In genomic region chr1:162608127-162608526, GRCm38 (mm10) we compare ENCODE assay signal across 24 mouse cellular contexts. TPM values are rescaled to one million over a fixed set of nuclear protein-coding genes. Genes with fewer than 3 reads are reported as not detected.
"Had no signal": no experiment of that assay in that cellular context is flagged by ENCODE, and none has a peak within 500 bp of the region (broad histone marks: within the 10 kb centered on the region; RNA-seq: fewer than 3 reads in every experiment).

No protein-coding gene starts in this region.

- H3K36me3 ChIP-seq: limb, embryonic 15.5 days; neural tube, embryonic 13.5 days had no signal

- H3K9me3 ChIP-seq: limb, embryonic 12.5 days; limb, embryonic 15.5 days; neural tube, embryonic 13.5 days had no signal

- H3K4me2 ChIP-seq: limb, embryonic 12.5 days; limb, embryonic 15.5 days; liver, embryonic 11.5 days; lung, embryonic 14.5 days; neural tube, embryonic 13.5 days had no signal

- DNase-seq: kidney, adult 9 months; kidney, postnatal 14 days; kidney, postnatal 4 days; left cerebral cortex, postnatal 4 days; liver, postnatal 0 days; lung, embryonic 14.5 days; midbrain, embryonic 14.5 days; right cerebral cortex, adult 18-20 months; right cerebral cortex, postnatal 14 days; right cerebral cortex, postnatal 4 days; thymus, adult 2 months; thymus, postnatal 14 days; thymus, postnatal 4 days had no signal

- H3K4me3 ChIP-seq: limb, embryonic 12.5 days; limb, embryonic 15.5 days; myocyte; neural tube, embryonic 13.5 days had no signal

- ATAC-seq: liver, postnatal 0 days; lung, postnatal 0 days had no signal

- H3K27me3 ChIP-seq: limb, embryonic 12.5 days; limb, embryonic 15.5 days; neural tube, embryonic 13.5 days had no signal

- H3K9ac ChIP-seq: limb, embryonic 12.5 days; limb, embryonic 15.5 days; liver, embryonic 14.5 days; liver, postnatal 0 days; lung, embryonic 14.5 days; neural tube, embryonic 13.5 days had no signal

- H3K27ac ChIP-seq: limb, embryonic 12.5 days; limb, embryonic 15.5 days; liver, embryonic 14.5 days; macrophage; neural tube, embryonic 13.5 days; stomach, postnatal 0 days had no signal

RNA-seq across cellular contexts. Expression of gene Myoc, which starts 30.8 kb away (rescaled TPM):
- polyA plus RNA-seq: limb, embryonic 12.5 days; liver, embryonic 11.5 days; liver, postnatal 0 days; lung, embryonic 14.5 days; macrophage; myocyte; neural tube, embryonic 13.5 days; stomach, embryonic 14.5 days; stomach, postnatal 0 days had no signal

RNA-seq across cellular contexts. Expression of gene Myocos, which starts 49.9 kb away (rescaled TPM):
- polyA plus RNA-seq: kidney, embryonic 16.5 days; limb, embryonic 12.5 days; limb, embryonic 15.5 days; liver, embryonic 11.5 days; liver, embryonic 14.5 days; liver, postnatal 0 days; lung, embryonic 14.5 days; lung, postnatal 0 days; macrophage; midbrain, embryonic 14.5 days; myocyte; neural tube, embryonic 13.5 days; stomach, embryonic 14.5 days; stomach, postnatal 0 days had no signal
